Mouse (Mus musculus) liver, postnatal 0 days (tissue): ENCODE results near the gene Nol4l.

Source experiments
- CTCF ChIP-seq: sonication (generic); IDR thresholded peaks from 2 replicates; pipeline ENCODE4 v1.5.1; 2016; ENCODE audit warnings: antibody characterized with exemption, low read depth
- EP300 ChIP-seq: IDR thresholded peaks from 2 replicates; pipeline ENCODE4 v1.6.1; 2016; ENCODE audit warnings: antibody characterized with exemption, low read depth, mild to moderate bottlenecking

GRCm38 (mm10) chr2:153514497-153515380, 15.0 kb downstream of the Nol4l start:
- no peak for TF ChIP-seq CTCF
- TF ChIP-seq EP300: no peak
